Mouse (Mus musculus): Measurements from ENCODE around the gene Syt5. TPM values are rescaled to one million over a fixed set of nuclear protein-coding genes. Genes with fewer than 3 reads are reported as not detected.
A peak's percentile ranks its signal among the peaks of the same experiment; 100 is the strongest.
"Not testable (repeated sequence)": the region's sequence is repeated elsewhere in the genome, so short reads cannot be mapped to it uniquely, and the experiment has no call there.

The Syt5 gene
- polyA plus RNA-seq, 1 experiment from 2014 or later: 7.5 TPM

- Histone ChIP-seq H3K27ac (no peak overlapping the region), H3K36me3 (no peaks in the 10 kb centered on the region), H3K4me1 (0 out of 2 replicates have a peak, but pooled peaks cover under 1% of the 10 kb centered on the region), H3K4me2 (no peak overlapping the region), H3K4me3 (replicated peaks) (no peak overlapping the region), H3K9ac (no peak overlapping the region), H3K27me3 (no peaks in the 10 kb centered on the region), H3K9me3 (replicated peaks) (no peaks in the 10 kb centered on the region)
- no peak for ATAC-seq (replicated peaks; ENCODE audit: low FRiP score)
- WGBS: 55% methylated on average over 4 of the region's 4 CpGs
These were observed 10.2 kb downstream of the Syt5 start for GRCm38 (mm10) chr7:4537181-4537580.

- 75% methylated on average over 4 of the region's 4 CpGs for WGBS
- Histone ChIP-seq H3K27me3 (no peaks in the 10 kb centered on the region), H3K27ac (no peak overlapping the region), H3K4me1 (peaks cover 8% of the 10 kb centered on the region), H3K36me3 (no peaks in the 10 kb centered on the region), H3K9ac (no peak overlapping the region), H3K4me3 (replicated peaks) (no peak overlapping the region), H3K4me2 (no peak overlapping the region), H3K9me3 (replicated peaks) (no peaks in the 10 kb centered on the region)
- no peak for ATAC-seq (replicated peaks; ENCODE audit: low FRiP score)
These were observed 11.0 kb downstream of the Syt5 start for GRCm38 (mm10) chr7:4536369-4536768.

GRCm38 (mm10) chr7:4532005-4532729, 15.2 kb downstream of the Syt5 start, which contains the start of gene Dnaaf3:
Gene Dnaaf3, minus strand, starts transcription at chr7:4532453.
- no peak within 1 kb of the TSS for H3K27ac ChIP-seq
- H3K9ac ChIP-seq: peak within 1 kb of the TSS; percentile 33
- no peaks in the 10 kb centered on the region for H3K36me3 ChIP-seq
- peak within 1 kb of the TSS; percentile 49 for H3K4me3 ChIP-seq (replicated peaks)
- ATAC-seq (replicated peaks; ENCODE audit: low FRiP score): peak; percentile 97
- H3K9me3 ChIP-seq (replicated peaks): no peaks in the 10 kb centered on the region
- H3K27me3 ChIP-seq: no peaks in the 10 kb centered on the region
- 1% methylated on average over 28 of the region's 28 CpGs for WGBS
- H3K4me2 ChIP-seq: peak within 1 kb of the TSS; percentile 82
- peaks cover 13% of the 10 kb centered on the region for H3K4me1 ChIP-seq

GRCm38 (mm10) chr7:4530166-4530565, 17.2 kb downstream of the Syt5 start:
- 38% methylated on average over 8 of the region's 8 CpGs for WGBS
- H3K9ac ChIP-seq, H3K27me3 ChIP-seq: not testable (repeated sequence)

GRCm38 (mm10) chr7:4527302-4527689, 20.0 kb downstream of the Syt5 start:
- Histone ChIP-seq H3K36me3 (no peaks in the 10 kb centered on the region), H3K27me3 (no peaks in the 10 kb centered on the region), H3K9me3 (replicated peaks) (no peaks in the 10 kb centered on the region), H3K4me2 (peak overlapping the region; percentile 61), H3K4me3 (replicated peaks) (peak overlapping the region; percentile 39), H3K4me1 (peaks cover 27% of the 10 kb centered on the region), H3K9ac (no peak overlapping the region), H3K27ac (no peak overlapping the region)
- WGBS: 46% methylated on average over 18 of the region's 18 CpGs
- 0 out of 2 replicates have a peak, but pooled peaks have one; percentile 3 for ATAC-seq (replicated peaks; ENCODE audit: low FRiP score)

More at GRCm38 (mm10) chr7:4530166-4530565, 17.2 kb downstream of the Syt5 start:
- not testable (repeated sequence) for H3K27ac ChIP-seq; ATAC-seq (replicated peaks; ENCODE audit: low FRiP score); H3K4me3 ChIP-seq (replicated peaks); H3K4me2 ChIP-seq; H3K36me3 ChIP-seq; H3K9me3 ChIP-seq (replicated peaks)
- peaks cover 27% of the 10 kb centered on the region for H3K4me1 ChIP-seq

GRCm38 (mm10) chr7:4526341-4527301, 20.7 kb downstream of the Syt5 start:
- no peaks in the 10 kb centered on the region for H3K9me3 ChIP-seq (replicated peaks)
- H3K9ac ChIP-seq: peak overlapping the region; percentile 37
- ATAC-seq (replicated peaks; ENCODE audit: low FRiP score): peak; percentile 90
- no peaks in the 10 kb centered on the region for H3K36me3 ChIP-seq
- peaks cover 23% of the 10 kb centered on the region for H3K4me1 ChIP-seq
- H3K4me2 ChIP-seq: peak overlapping the region; percentile 61
- no peaks in the 10 kb centered on the region for H3K27me3 ChIP-seq
- WGBS: 29% methylated on average over 40 of the region's 40 CpGs
- H3K4me3 ChIP-seq (replicated peaks): peak overlapping the region; percentile 39
- H3K27ac ChIP-seq: peak overlapping the region; percentile 64; the same call in 1 of the 2 replicates

GRCm38 (mm10) chr7:4524212-4524922, 23.0 kb downstream of the Syt5 start, which contains the start of gene Tnni3:
Gene Tnni3, minus strand, starts transcription at chr7:4524229.
- peaks cover 35% of the 10 kb centered on the region for H3K4me1 ChIP-seq
- not testable (repeated sequence) for H3K9ac ChIP-seq; H3K27me3 ChIP-seq; H3K27ac ChIP-seq; H3K4me2 ChIP-seq; H3K9me3 ChIP-seq (replicated peaks); ATAC-seq (replicated peaks; ENCODE audit: low FRiP score); H3K36me3 ChIP-seq; H3K4me3 ChIP-seq (replicated peaks)
- WGBS: 76% methylated on average over 15 of the region's 15 CpGs

- Histone ChIP-seq H3K27ac (no peak overlapping the region), H3K36me3 (no peaks in the 10 kb centered on the region), H3K27me3 (no peaks in the 10 kb centered on the region), H3K9me3 (replicated peaks) (no peaks in the 10 kb centered on the region), H3K9ac (no peak overlapping the region), H3K4me2 (no peak overlapping the region), H3K4me1 (peaks cover 35% of the 10 kb centered on the region), H3K4me3 (replicated peaks) (no peak overlapping the region)
- WGBS: 89% methylated on average over 33 of the region's 33 CpGs
- ATAC-seq (replicated peaks; ENCODE audit: low FRiP score): no peak
These were observed 23.9 kb downstream of the Syt5 start for GRCm38 (mm10) chr7:4523205-4524130.

GRCm38 (mm10) chr7:4522292-4522691, 25.0 kb downstream of the Syt5 start:
- no peak overlapping the region for H3K4me3 ChIP-seq (replicated peaks)
- peaks cover 36% of the 10 kb centered on the region for H3K4me1 ChIP-seq
- no peaks in the 10 kb centered on the region for H3K27me3 ChIP-seq
- no peak overlapping the region for H3K27ac ChIP-seq
- no peaks in the 10 kb centered on the region for H3K9me3 ChIP-seq (replicated peaks)
- H3K36me3 ChIP-seq: no peaks in the 10 kb centered on the region
- no peak for ATAC-seq (replicated peaks; ENCODE audit: low FRiP score)
- 84% methylated on average over 6 of the region's 6 CpGs for WGBS
- H3K4me2 ChIP-seq: no peak overlapping the region
- H3K9ac ChIP-seq: no peak overlapping the region

- 0 out of 2 replicates have a peak, but pooled peaks have one; percentile 4 for ATAC-seq (replicated peaks; ENCODE audit: low FRiP score)
- Histone ChIP-seq H3K27me3 (no peaks in the 10 kb centered on the region), H3K9me3 (replicated peaks) (no peaks in the 10 kb centered on the region), H3K36me3 (no peaks in the 10 kb centered on the region), H3K27ac (no peak overlapping the region), H3K4me1 (peaks cover 31% of the 10 kb centered on the region), H3K4me2 (peak overlapping the region; percentile 58), H3K4me3 (replicated peaks) (peak overlapping the region; percentile 29), H3K9ac (no peak overlapping the region)
- 28% methylated on average over 32 of the region's 32 CpGs for WGBS
These were observed 25.9 kb downstream of the Syt5 start for GRCm38 (mm10) chr7:4521231-4522003.

Measured in kidney, embryonic 15.5 days (tissue).